Comparison of ENCODE assay signal across 14 mouse cellular contexts in the genomic region with DNA sequence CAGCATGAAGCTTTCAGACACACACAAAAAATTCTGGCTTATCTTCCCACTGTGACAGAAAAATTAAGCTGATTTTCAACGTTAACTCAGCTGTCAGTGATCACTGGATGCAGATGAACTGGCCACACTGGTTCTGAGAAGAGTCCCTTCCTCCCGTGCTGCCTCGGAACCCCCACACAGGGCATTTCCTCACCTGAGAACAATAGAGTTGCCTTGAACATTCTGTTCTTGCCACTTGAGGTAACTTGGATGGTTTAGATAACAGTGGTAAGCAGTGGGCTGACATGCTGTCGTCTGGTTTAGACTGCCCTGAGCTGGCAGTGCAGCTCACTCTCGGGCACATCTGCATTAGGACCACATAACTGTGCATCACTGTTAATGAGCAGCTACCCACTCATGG.
"Had no signal": no experiment of that assay in that cellular context is flagged by ENCODE, and none has a peak within 500 bp of the region (broad histone marks: within the 10 kb centered on the region; RNA-seq: fewer than 3 reads in every experiment).

No protein-coding gene starts in this region.

- H3K9me3 ChIP-seq: liver, embryonic 13.5 days; liver, embryonic 15.5 days; midbrain, embryonic 15.5 days; neural tube, embryonic 12.5 days; stomach, embryonic 15.5 days had no signal

- DNase-seq: liver, embryonic 13.5 days; liver, postnatal 0 days; lung, embryonic 14.5 days; right cerebral cortex, postnatal 14 days; thymus, adult 2 months; thymus, postnatal 25 days; thymus, postnatal 4 days had no signal

- H3K27me3 ChIP-seq: liver, embryonic 13.5 days; liver, embryonic 15.5 days; megakaryocyte, embryonic 14.5 days; midbrain, embryonic 15.5 days; neural tube, embryonic 12.5 days; stomach, embryonic 15.5 days had no signal

- H3K27ac ChIP-seq: liver, embryonic 13.5 days; liver, embryonic 15.5 days; macrophage; midbrain, embryonic 15.5 days; neural tube, embryonic 12.5 days; stomach, embryonic 15.5 days; stomach, postnatal 0 days had no signal

- H3K36me3 ChIP-seq: liver, embryonic 13.5 days; liver, embryonic 15.5 days had no signal

- H3K4me3 ChIP-seq: liver, embryonic 13.5 days; liver, embryonic 15.5 days; megakaryocyte, embryonic 14.5 days; midbrain, embryonic 15.5 days; neural tube, embryonic 12.5 days; stomach, embryonic 15.5 days had no signal
